Mouse (Mus musculus): ENCODE data around the gene Steap3. TPM values are rescaled to one million over a fixed set of nuclear protein-coding genes. Genes with fewer than 3 reads are reported as not detected.

The Steap3 gene
- polyA plus RNA-seq, 1 experiment from 2014 or later: 4.9 TPM

- H3K4me1 ChIP-seq (ENCODE audit: control insufficient read depth, insufficient read depth, low read depth, low read length): no peaks in the 10 kb centered on the region
- H3K4me2 ChIP-seq (ENCODE audit: low read length): no peak overlapping the region
- WGBS: 43% methylated on average over 3 of the region's 3 CpGs
- no peaks in the 10 kb centered on the region for H3K27me3 ChIP-seq (replicated peaks; ENCODE audit: control insufficient read depth, insufficient read depth, low read length)
- H3K9me3 ChIP-seq (ENCODE audit: control insufficient read depth, low read length): no peaks in the 10 kb centered on the region
- no peaks in the 10 kb centered on the region for H3K36me3 ChIP-seq (ENCODE audit: control insufficient read depth, insufficient read depth, low read length)
- ATAC-seq: 0 out of 2 replicates have a peak, but pooled peaks have one; percentile 40
- no peak overlapping the region for H3K9ac ChIP-seq (ENCODE audit: low read depth, low read length)
- H3K27ac ChIP-seq (ENCODE audit: low read depth, low read length): no peak overlapping the region
- H3K4me3 ChIP-seq (ENCODE audit: low read length): no peak overlapping the region
Observed at GRCm38 (mm10) chr1:120275224-120275623, 2.7 kb upstream of the Steap3 start.

GRCm38 (mm10) chr1:120270882-120271281 lies 1.6 kb downstream of the Steap3 start:
- no peak for ATAC-seq
- Histone ChIP-seq H3K9me3 (ENCODE audit: control insufficient read depth, low read length) (no peaks in the 10 kb centered on the region), H3K4me2 (ENCODE audit: low read length) (no peak overlapping the region), H3K4me1 (ENCODE audit: control insufficient read depth, insufficient read depth, low read depth, low read length) (no peaks in the 10 kb centered on the region), H3K9ac (ENCODE audit: low read depth, low read length) (no peak overlapping the region), H3K27me3 (replicated peaks; ENCODE audit: control insufficient read depth, insufficient read depth, low read length) (no peaks in the 10 kb centered on the region), H3K36me3 (ENCODE audit: control insufficient read depth, insufficient read depth, low read length) (no peaks in the 10 kb centered on the region), H3K4me3 (ENCODE audit: low read length) (no peak overlapping the region), H3K27ac (ENCODE audit: low read depth, low read length) (no peak overlapping the region)
- WGBS: 86% methylated on average over 3 of the region's 3 CpGs

GRCm38 (mm10) chr1:120270115-120270514 lies 2.4 kb downstream of the Steap3 start:
- Histone ChIP-seq H3K36me3 (ENCODE audit: control insufficient read depth, insufficient read depth, low read length) (no peaks in the 10 kb centered on the region), H3K27ac (ENCODE audit: low read depth, low read length) (no peak overlapping the region), H3K4me2 (ENCODE audit: low read length) (no peak overlapping the region), H3K4me1 (ENCODE audit: control insufficient read depth, insufficient read depth, low read depth, low read length) (peaks cover 4% of the 10 kb centered on the region; the same call in 1 of the 2 replicates), H3K27me3 (replicated peaks; ENCODE audit: control insufficient read depth, insufficient read depth, low read length) (no peaks in the 10 kb centered on the region), H3K4me3 (ENCODE audit: low read length) (no peak overlapping the region), H3K9ac (ENCODE audit: low read depth, low read length) (no peak overlapping the region), H3K9me3 (ENCODE audit: control insufficient read depth, low read length) (no peaks in the 10 kb centered on the region)
- ATAC-seq: no peak
- 74% methylated on average over 7 of the region's 7 CpGs for WGBS

GRCm38 (mm10) chr1:120267631-120268030 lies 4.9 kb downstream of the Steap3 start:
- Histone ChIP-seq H3K4me3 (ENCODE audit: low read length) (no peak overlapping the region), H3K9ac (ENCODE audit: low read depth, low read length) (no peak overlapping the region), H3K4me1 (ENCODE audit: control insufficient read depth, insufficient read depth, low read depth, low read length) (peaks cover 10% of the 10 kb centered on the region), H3K27me3 (replicated peaks; ENCODE audit: control insufficient read depth, insufficient read depth, low read length) (0 out of 2 replicates have a peak, but pooled peaks cover 3% of the 10 kb centered on the region), H3K27ac (ENCODE audit: low read depth, low read length) (no peak overlapping the region), H3K36me3 (ENCODE audit: control insufficient read depth, insufficient read depth, low read length) (no peaks in the 10 kb centered on the region), H3K4me2 (ENCODE audit: low read length) (no peak overlapping the region), H3K9me3 (ENCODE audit: control insufficient read depth, low read length) (no peaks in the 10 kb centered on the region)
- WGBS: 90% methylated on average over 3 of the region's 3 CpGs
- ATAC-seq: no peak

GRCm38 (mm10) chr1:120266460-120266859 lies 6.0 kb downstream of the Steap3 start:
- H3K4me3 ChIP-seq (ENCODE audit: low read length): no peak overlapping the region
- ATAC-seq: no peak
- 60% methylated on average over 4 of the region's 4 CpGs for WGBS

GRCm38 (mm10) chr1:120264861-120265686 lies 7.4 kb downstream of the Steap3 start:
- Histone ChIP-seq H3K27me3 (replicated peaks; ENCODE audit: control insufficient read depth, insufficient read depth, low read length) (0 out of 2 replicates have a peak, but pooled peaks cover 3% of the 10 kb centered on the region), H3K9ac (ENCODE audit: low read depth, low read length) (peak overlapping the region; percentile 73), H3K4me2 (ENCODE audit: low read length) (peak overlapping the region; percentile 99), H3K36me3 (ENCODE audit: control insufficient read depth, insufficient read depth, low read length) (no peaks in the 10 kb centered on the region), H3K4me3 (ENCODE audit: low read length) (peak overlapping the region; percentile 60), H3K27ac (ENCODE audit: low read depth, low read length) (no peak overlapping the region), H3K9me3 (ENCODE audit: control insufficient read depth, low read length) (no peaks in the 10 kb centered on the region), H3K4me1 (ENCODE audit: control insufficient read depth, insufficient read depth, low read depth, low read length) (peaks cover 10% of the 10 kb centered on the region)
- 2% methylated on average over 40 of the region's 40 CpGs for WGBS
- ATAC-seq: peak; percentile 92

More at GRCm38 (mm10) chr1:120266460-120266859, 6.0 kb downstream of the Steap3 start:
- Histone ChIP-seq H3K4me2 (ENCODE audit: low read length) (no peak overlapping the region), H3K27me3 (replicated peaks; ENCODE audit: control insufficient read depth, insufficient read depth, low read length) (0 out of 2 replicates have a peak, but pooled peaks cover 3% of the 10 kb centered on the region), H3K36me3 (ENCODE audit: control insufficient read depth, insufficient read depth, low read length) (no peaks in the 10 kb centered on the region), H3K27ac (ENCODE audit: low read depth, low read length) (no peak overlapping the region), H3K4me1 (ENCODE audit: control insufficient read depth, insufficient read depth, low read depth, low read length) (peaks cover 10% of the 10 kb centered on the region), H3K9me3 (ENCODE audit: control insufficient read depth, low read length) (no peaks in the 10 kb centered on the region), H3K9ac (ENCODE audit: low read depth, low read length) (no peak overlapping the region)

- Histone ChIP-seq H3K4me1 (ENCODE audit: control insufficient read depth, insufficient read depth, low read depth, low read length) (peaks cover 10% of the 10 kb centered on the region), H3K9me3 (ENCODE audit: control insufficient read depth, low read length) (no peaks in the 10 kb centered on the region), H3K4me2 (ENCODE audit: low read length) (no peak overlapping the region), H3K27ac (ENCODE audit: low read depth, low read length) (no peak overlapping the region), H3K4me3 (ENCODE audit: low read length) (no peak overlapping the region), H3K36me3 (ENCODE audit: control insufficient read depth, insufficient read depth, low read length) (no peaks in the 10 kb centered on the region), H3K9ac (ENCODE audit: low read depth, low read length) (no peak overlapping the region), H3K27me3 (replicated peaks; ENCODE audit: control insufficient read depth, insufficient read depth, low read length) (0 out of 2 replicates have a peak, but pooled peaks cover 3% of the 10 kb centered on the region)
- 97% methylated on average over 4 of the region's 4 CpGs for WGBS
- no peak for ATAC-seq
Observed at GRCm38 (mm10) chr1:120263226-120263625, 9.3 kb downstream of the Steap3 start.

- peaks cover 10% of the 10 kb centered on the region for H3K4me1 ChIP-seq (ENCODE audit: control insufficient read depth, insufficient read depth, low read depth, low read length)
- no peak overlapping the region for H3K4me2 ChIP-seq (ENCODE audit: low read length)
- no peak for ATAC-seq
- no peak overlapping the region for H3K9ac ChIP-seq (ENCODE audit: low read depth, low read length)
- H3K4me3 ChIP-seq (ENCODE audit: low read length): no peak overlapping the region
- H3K27ac ChIP-seq (ENCODE audit: low read depth, low read length): no peak overlapping the region
- 0 out of 2 replicates have a peak, but pooled peaks cover 3% of the 10 kb centered on the region for H3K27me3 ChIP-seq (replicated peaks; ENCODE audit: control insufficient read depth, insufficient read depth, low read length)
- WGBS: 93% methylated on average over 5 of the region's 5 CpGs
- H3K9me3 ChIP-seq (ENCODE audit: control insufficient read depth, low read length): no peaks in the 10 kb centered on the region
- H3K36me3 ChIP-seq (ENCODE audit: control insufficient read depth, insufficient read depth, low read length): no peaks in the 10 kb centered on the region
Observed at GRCm38 (mm10) chr1:120261166-120261565, 11.3 kb downstream of the Steap3 start.

- Histone ChIP-seq H3K27ac (ENCODE audit: low read depth, low read length) (no peak overlapping the region), H3K4me3 (ENCODE audit: low read length) (no peak overlapping the region), H3K27me3 (replicated peaks; ENCODE audit: control insufficient read depth, insufficient read depth, low read length) (0 out of 2 replicates have a peak, but pooled peaks cover 2% of the 10 kb centered on the region), H3K4me1 (ENCODE audit: control insufficient read depth, insufficient read depth, low read depth, low read length) (no peaks in the 10 kb centered on the region), H3K4me2 (ENCODE audit: low read length) (no peak overlapping the region), H3K9ac (ENCODE audit: low read depth, low read length) (no peak overlapping the region), H3K9me3 (ENCODE audit: control insufficient read depth, low read length) (no peaks in the 10 kb centered on the region), H3K36me3 (ENCODE audit: control insufficient read depth, insufficient read depth, low read length) (no peaks in the 10 kb centered on the region)
- 79% methylated on average over 7 of the region's 7 CpGs for WGBS
- no peak for ATAC-seq
Observed at GRCm38 (mm10) chr1:120259249-120259648, 13.3 kb downstream of the Steap3 start.
